In the genomic region with DNA sequence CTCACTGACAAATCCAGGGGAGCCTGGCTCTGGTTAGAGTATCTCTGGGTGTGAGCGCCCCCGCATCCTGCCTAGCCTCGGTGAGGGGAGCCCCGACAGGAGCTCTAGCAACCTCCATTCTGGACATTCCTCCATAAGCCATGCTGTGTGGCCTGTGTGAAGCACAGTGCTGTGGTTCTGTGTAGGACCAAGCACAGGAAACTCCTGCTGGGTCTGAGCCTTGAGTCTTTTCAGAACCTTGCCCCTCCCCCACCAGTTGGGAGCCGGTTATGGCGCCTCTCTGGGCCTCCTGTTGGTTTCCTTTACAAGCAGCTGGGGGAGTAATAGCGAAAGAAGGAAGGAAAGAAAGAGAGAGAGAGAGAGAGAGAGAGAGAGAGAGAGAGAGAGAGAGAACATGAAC, we compare ENCODE assay signal across 18 mouse cellular contexts.
DNase-seq lines count a peak whose midpoint lies in the region; ATAC-seq lines count a peak whose summit lies in the region.
"Had no signal": no experiment of that assay in that cellular context is flagged by ENCODE, and none has a peak within 500 bp of the region (broad histone marks: within the 10 kb centered on the region; RNA-seq: fewer than 3 reads in every experiment).

No protein-coding gene starts in this region.

- peak overlapping the region; percentile 13; the same call in 1 of the 2 replicates for H3K27ac ChIP-seq in limb, embryonic 12.5 days
- H3K27ac ChIP-seq: heart, adult 2 months; hindbrain, embryonic 13.5 days; liver, embryonic 12.5 days; macrophage; midbrain, embryonic 12.5 days had no signal

- no peak for ATAC-seq in limb, embryonic 12.5 days (ENCODE audit: insufficient number of reproducible peaks, insufficient read depth, low FRiP score, low TSS enrichment, low read depth)
- ATAC-seq: intestine, postnatal 0 days; liver, embryonic 12.5 days had no signal

- H3K36me3 ChIP-seq in limb, embryonic 12.5 days, result no peaks in the 10 kb centered on the region
- H3K36me3 ChIP-seq: hindbrain, embryonic 13.5 days; liver, embryonic 12.5 days; midbrain, embryonic 12.5 days had no signal

- no peak overlapping the region for H3K4me2 ChIP-seq in limb, embryonic 12.5 days
- H3K4me2 ChIP-seq: hindbrain, embryonic 13.5 days; liver, embryonic 12.5 days; lung, embryonic 14.5 days; midbrain, embryonic 12.5 days had no signal

- peaks cover 9% of the 10 kb centered on the region; the same call in 1 of the 2 replicates for H3K9me3 ChIP-seq in limb, embryonic 12.5 days
- H3K9me3 ChIP-seq: hindbrain, embryonic 13.5 days; liver, embryonic 12.5 days had no signal

- H3K27me3 ChIP-seq in limb, embryonic 12.5 days, result no peaks in the 10 kb centered on the region
- H3K27me3 ChIP-seq: hindbrain, embryonic 13.5 days; midbrain, embryonic 12.5 days had no signal

- WGBS in limb, embryonic 12.5 days, result 41% methylated on average over 7 of the region's 7 CpGs

- H3K4me1 ChIP-seq in limb, embryonic 12.5 days (replicated peaks), result peaks cover 18% of the 10 kb centered on the region

- no peak overlapping the region for H3K9ac ChIP-seq in limb, embryonic 12.5 days (replicated peaks)
- H3K9ac ChIP-seq: hindbrain, embryonic 13.5 days; liver, embryonic 12.5 days; lung, embryonic 14.5 days; midbrain, embryonic 12.5 days had no signal

- DNase-seq in kidney, postnatal 10 days, result peak; percentile 40
- no peak for DNase-seq in kidney, adult 8-10 months
- peak; percentile 92 for DNase-seq in R1 (ENCODE audit: low read depth, low spot score)
- peak; percentile 72 for DNase-seq in thymus, postnatal 4 days
- no peak for DNase-seq in lung, postnatal 14 days
- DNase-seq in cerebellum, adult 9-11 months, result no peak
- no peak for DNase-seq in gastrocnemius, postnatal 4 days (ENCODE audit: low spot score in 2 of 2)
- DNase-seq: adrenal gland, postnatal 36 days; cerebellum, adult 9-10 months; heart, adult 2 months; kidney, postnatal 4 days; lung, embryonic 14.5 days had no signal

- H3K4me3 ChIP-seq in limb, embryonic 12.5 days (replicated peaks), result no peak overlapping the region
- H3K4me3 ChIP-seq: heart, adult 2 months; hindbrain, embryonic 13.5 days; liver, embryonic 12.5 days; midbrain, embryonic 12.5 days had no signal

Comparison
In these comparisons a context has a peak if more than half of its experiments do, and no peak if none do; other contexts are left out.
1. DNase-seq: peak in kidney, postnatal 10 days (single experiment), R1 (single experiment) and thymus, postnatal 4 days (single experiment); none in kidney, adult 8-10 months (0 of 2), lung, postnatal 14 days (single experiment), cerebellum, adult 9-11 months (single experiment) and gastrocnemius, postnatal 4 days (0 of 2).